Mouse (Mus musculus): Measurements from ENCODE around the gene Rundc3a. TPM values are rescaled to one million over a fixed set of nuclear protein-coding genes. Genes with fewer than 3 reads are reported as not detected.

The Rundc3a gene
- 10 to 100 TPM; 15.9 to 27.0 TPM for polyA plus RNA-seq (2017; shearing (Covaris generic))

DNA sequence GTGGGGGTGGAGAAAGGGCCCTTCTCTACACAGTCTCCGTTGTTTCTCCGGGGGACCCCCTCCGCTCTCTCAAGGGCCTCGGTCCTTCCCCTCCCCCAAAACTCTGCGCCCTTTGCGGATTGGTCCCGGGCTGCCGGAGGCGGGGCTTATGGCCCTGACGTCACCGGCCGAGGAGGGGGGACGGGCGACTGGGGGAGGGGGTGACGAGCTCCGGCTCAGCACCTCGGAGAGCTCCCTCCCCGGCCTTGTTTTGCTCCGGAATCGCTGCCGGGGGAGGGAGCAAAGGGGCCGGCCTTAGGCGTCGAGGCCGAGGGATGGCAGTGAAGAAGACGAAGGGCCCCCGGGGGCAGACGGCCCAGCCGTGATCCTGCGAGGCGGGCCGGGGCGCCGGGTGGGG is at the start of gene Rundc3a:
Gene Rundc3a, plus strand, starts transcription at position 166 of the 397 bp plus-strand sequence.

DNA sequence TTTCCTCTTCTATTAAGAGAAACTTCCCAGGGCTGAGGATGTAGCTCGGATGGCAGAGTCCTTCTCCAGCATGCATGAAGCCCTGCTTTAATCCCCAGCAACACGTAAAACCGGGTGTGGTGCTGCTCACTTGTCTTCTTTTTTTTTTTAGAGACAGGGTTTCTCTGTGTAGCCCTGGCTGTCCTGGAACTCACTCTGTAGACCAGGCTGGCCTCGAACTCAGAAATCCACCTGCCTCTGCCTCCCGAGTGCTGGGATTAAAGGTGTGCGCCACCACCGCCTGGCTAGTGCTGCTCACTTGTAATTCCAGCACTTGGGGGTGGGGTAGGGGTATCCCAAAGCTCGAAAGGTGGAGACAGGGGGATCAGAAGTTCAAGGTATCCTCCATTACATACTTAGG is 27.1 kb upstream of the Rundc3a start, which contains the start of gene Slc4a1:
Gene Slc4a1, minus strand, starts transcription at position 101 of the 400 bp plus-strand sequence.

DNA sequence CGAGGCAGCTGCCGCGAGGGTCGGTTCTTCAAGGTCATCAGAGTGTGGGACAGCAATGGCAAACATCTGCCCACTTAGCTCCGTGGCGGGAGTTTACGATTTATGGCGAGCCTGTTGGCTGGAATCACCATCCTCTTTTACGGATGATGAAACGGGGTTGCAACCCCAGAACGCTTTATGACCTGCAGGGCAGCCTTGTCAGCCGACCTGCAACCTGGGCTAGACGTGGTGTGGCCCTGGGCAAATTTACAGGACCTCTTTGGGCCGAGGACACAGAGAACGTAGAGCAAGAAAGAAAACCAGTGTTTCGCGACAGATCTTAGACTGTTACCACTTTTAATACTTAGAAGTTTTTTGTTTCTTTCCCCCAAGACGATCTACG is 14.6 kb downstream of the Rundc3a start, which contains the start of gene Slc25a39:
Gene Slc25a39, minus strand, starts transcription at position 113 of the 382 bp plus-strand sequence.

DNA sequence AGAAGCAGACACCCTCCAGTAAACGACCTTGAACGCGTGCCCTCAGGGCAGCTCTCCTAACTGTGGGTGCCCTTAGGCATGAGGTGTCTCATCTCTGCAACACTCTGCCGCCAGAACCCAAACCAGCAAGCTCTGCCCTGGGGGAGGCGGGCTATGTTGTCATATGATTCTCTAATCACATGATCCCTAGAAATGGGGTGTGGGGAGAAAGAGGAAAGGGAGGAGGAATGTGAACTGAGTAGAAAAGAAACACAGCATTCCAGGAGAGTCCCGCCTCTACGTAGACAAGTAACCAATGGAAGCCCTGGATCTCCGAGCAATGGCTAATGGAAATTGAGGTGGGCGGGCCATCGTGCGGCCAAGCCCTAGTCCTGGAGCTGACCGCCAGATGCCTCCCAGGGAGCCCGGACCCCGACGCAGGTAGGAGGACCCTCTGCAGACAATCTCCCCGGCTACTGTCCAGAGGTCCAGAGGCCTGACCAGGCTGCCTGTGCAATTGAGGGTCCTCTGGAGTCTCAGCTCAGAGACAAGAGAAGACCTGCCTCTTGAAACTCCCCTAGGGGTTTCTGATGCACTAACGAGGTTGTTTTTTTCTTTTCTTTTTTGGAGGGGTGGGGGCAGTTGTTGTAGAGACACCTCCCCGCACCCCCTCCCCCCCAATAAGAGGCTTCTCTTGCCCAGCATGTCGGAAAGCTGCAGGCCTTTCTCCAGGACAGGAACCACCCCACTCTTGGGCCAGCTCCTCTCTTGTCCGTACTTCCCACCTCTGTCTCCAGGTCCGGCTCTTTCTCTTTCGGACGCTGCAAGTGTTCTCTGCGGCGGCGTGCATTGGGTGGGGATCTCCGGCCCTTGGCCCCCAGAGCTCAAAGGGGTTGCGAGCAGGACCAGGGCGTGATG is 37.2 kb downstream of the Rundc3a start, which contains the start of gene Grn:
Gene Grn, plus strand, starts transcription at position 195 of the 897 bp plus-strand sequence.

DNA sequence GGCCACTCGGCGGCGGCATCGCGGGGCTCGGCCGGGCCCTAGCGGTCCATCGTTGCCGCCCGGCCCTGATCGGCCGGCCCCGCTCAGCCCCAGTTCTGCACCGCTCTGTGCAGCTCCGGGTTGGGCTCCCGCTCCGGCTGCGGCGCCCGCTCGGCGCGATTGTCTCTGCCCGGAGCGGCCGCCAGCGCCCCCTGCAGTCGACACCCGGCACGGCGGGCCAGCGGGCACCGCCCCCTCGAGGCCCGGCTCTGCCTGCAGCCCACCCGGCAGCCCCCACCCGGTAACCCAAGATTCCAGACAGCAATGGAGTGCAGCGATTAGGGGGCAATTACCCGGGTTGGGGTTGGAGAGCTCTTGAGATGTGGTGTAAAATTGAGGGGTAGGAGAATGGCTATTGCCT is 54.3 kb downstream of the Rundc3a start, which contains the start of gene Fam171a2:
Gene Fam171a2, minus strand, starts transcription at position 186 of the 400 bp plus-strand sequence.

Other genes with a start within 250 kb of the Rundc3a start
- gene Nags, start 247.9 kb upstream of the Rundc3a start, polyA plus RNA-seq (2017; shearing (Covaris generic)), result under 1 TPM in 1 of 2 experiments, not detected in 1; 0.89 TPM
- gene Tmem101, start 237.0 kb upstream of the Rundc3a start, polyA plus RNA-seq (2017; shearing (Covaris generic)), result 10 to 100 TPM in 1 of 2 experiments, 1 to 10 TPM in 1; 7.5 to 12.3 TPM
- gene Lsm12, start 208.1 kb upstream of the Rundc3a start, polyA plus RNA-seq (2017; shearing (Covaris generic)), result 10 to 100 TPM; 47.6 to 52.8 TPM
- gene G6pc3, start 203.8 kb upstream of the Rundc3a start, polyA plus RNA-seq (2017; shearing (Covaris generic)), result 10 to 100 TPM; 37.7 to 48.2 TPM
- 10 to 100 TPM; 21.2 to 52.7 TPM for gene Hdac5, start 163.2 kb upstream of the Rundc3a start, polyA plus RNA-seq (2017; shearing (Covaris generic))
- 1 to 10 TPM in 1 of 2 experiments, under 1 TPM in 1; 0.36 to 1.0 TPM for gene BC030867, start 144.5 kb upstream of the Rundc3a start, polyA plus RNA-seq (2017; shearing (Covaris generic))
- not detected for gene Asb16, start 124.7 kb upstream of the Rundc3a start, polyA plus RNA-seq (2017; shearing (Covaris generic))
- 10 to 100 TPM; 58.4 to 59.3 TPM for gene Tmub2, start 108.5 kb upstream of the Rundc3a start, polyA plus RNA-seq (2017; shearing (Covaris generic))
- gene Atxn7l3, start 96.8 kb upstream of the Rundc3a start, polyA plus RNA-seq (2017; shearing (Covaris generic)), result 10 to 100 TPM; 14.7 to 17.3 TPM
- 100 to 1,000 TPM; 122 to 151 TPM for gene Ubtf, start 73.7 kb upstream of the Rundc3a start, polyA plus RNA-seq (2017; shearing (Covaris generic))
- under 1 TPM in 1 of 2 experiments, not detected in 1; 0.13 TPM for gene Slc4a1, start 27.2 kb upstream of the Rundc3a start, polyA plus RNA-seq (2017; shearing (Covaris generic))
- 10 to 100 TPM; 72.9 to 85.5 TPM for gene Slc25a39, start 14.5 kb downstream of the Rundc3a start, polyA plus RNA-seq (2017; shearing (Covaris generic))
- gene Grn, start 36.9 kb downstream of the Rundc3a start, polyA plus RNA-seq (2017; shearing (Covaris generic)), result 10 to 100 TPM; 43.3 to 59.5 TPM
- under 1 TPM; 0.70 to 0.88 TPM for gene Fam171a2, start 54.3 kb downstream of the Rundc3a start, polyA plus RNA-seq (2017; shearing (Covaris generic))
- gene Itga2b, start 76.7 kb downstream of the Rundc3a start, polyA plus RNA-seq (2017; shearing (Covaris generic)), result 1 to 10 TPM in 1 of 2 experiments, not detected in 1; 1.4 TPM
- 10 to 100 TPM; 55.5 to 64.2 TPM for gene Gpatch8, start 163.0 kb downstream of the Rundc3a start, polyA plus RNA-seq (2017; shearing (Covaris generic))
- under 1 TPM in 1 of 2 experiments, not detected in 1; 0.84 TPM for gene Gm11627, start 186.1 kb downstream of the Rundc3a start, polyA plus RNA-seq (2017; shearing (Covaris generic))
- under 1 TPM in 1 of 2 experiments, not detected in 1; 0.15 TPM for gene Fzd2, start 211.0 kb downstream of the Rundc3a start, polyA plus RNA-seq (2017; shearing (Covaris generic))